Mouse (Mus musculus) thymus, adult 2 months (tissue): Measurements from ENCODE around the gene Pfn1.

ENCODE experiments used
- CTCF ChIP-seq: fragments of 200-500 bp; IDR thresholded peaks from 2 replicates; pipeline ENCODE4 v1.5.1; 2012; ENCODE audit warnings: mild to moderate bottlenecking, control low read depth, low read length, moderate library complexity, borderline replicate concordance; ENCODE audit not compliant: control insufficient read depth, poor library complexity, insufficient read depth; ENCODE audit errors: extremely low read depth
- POLR2A ChIP-seq: fragments of 200-500 bp; IDR thresholded peaks from 2 replicates; pipeline ENCODE4 v1.6.1; 2012; ENCODE audit warnings: mild to moderate bottlenecking, low read length, control low read depth, moderate library complexity; ENCODE audit not compliant: control insufficient read depth, poor library complexity, insufficient read depth; ENCODE audit errors: extremely low read depth

DNA sequence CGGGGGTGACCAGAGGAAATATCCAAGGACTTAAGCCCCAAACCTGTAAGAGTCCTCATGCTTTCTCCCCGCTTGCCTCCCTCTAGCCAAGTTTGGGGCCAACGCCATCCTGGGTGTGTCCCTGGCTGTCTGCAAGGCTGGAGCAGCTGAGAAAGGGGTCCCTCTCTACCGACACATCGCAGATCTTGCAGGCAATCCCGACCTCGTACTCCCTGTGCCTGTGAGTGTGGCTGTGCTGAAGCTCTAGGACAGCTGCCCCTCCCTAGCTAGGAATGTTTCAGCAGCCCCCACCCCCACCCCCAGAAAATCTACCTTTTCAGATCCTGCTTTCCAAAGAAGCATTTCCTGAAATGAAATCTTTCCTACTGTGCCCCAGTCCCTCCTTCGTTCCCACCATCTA is 4.5 kb upstream of the Pfn1 start:
- TF ChIP-seq POLR2A (no peak), CTCF (no peak)
